Mouse (Mus musculus): ENCODE measurements around the gene Ccdc9b.

Ccdc9b gene

GRCm38 (mm10) chr2:118778418-118778817 lies 16.0 kb upstream of the Ccdc9b start:
- DNase-seq (ENCODE audit: low spot score in 2 of 2): no peak

GRCm38 (mm10) chr2:118776295-118776694 lies 13.8 kb upstream of the Ccdc9b start:
- DNase-seq (ENCODE audit: low spot score in 2 of 2): no peak

DNA sequence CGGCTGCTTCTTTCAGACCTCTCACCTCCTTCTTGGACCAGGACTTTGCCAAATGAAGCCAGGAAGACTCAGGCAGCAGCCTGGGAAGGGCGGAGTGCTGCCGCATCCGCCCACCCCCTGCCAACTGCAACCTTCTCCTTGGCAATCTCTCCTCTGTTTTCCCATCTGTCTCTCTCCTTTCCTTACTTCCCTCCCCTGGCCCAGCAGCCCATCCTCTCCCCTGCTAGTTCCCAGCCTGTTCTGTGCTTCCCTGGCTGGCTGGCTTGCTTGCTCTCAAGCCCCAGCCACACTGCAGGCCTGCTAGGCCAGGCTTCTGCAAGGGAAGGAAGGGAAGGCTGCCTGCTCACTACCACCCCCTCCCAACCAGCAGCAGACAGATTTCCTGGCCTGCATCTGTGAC lies 13.4 kb upstream of the Ccdc9b start:
- peak; percentile 59 to 82 for DNase-seq (ENCODE audit: low spot score in 2 of 2)

GRCm38 (mm10) chr2:118775396-118775795 lies 12.9 kb upstream of the Ccdc9b start:
- DNase-seq (ENCODE audit: low spot score in 2 of 2): peak in 1 of 2 experiments; percentile 49

GRCm38 (mm10) chr2:118774536-118774935 lies 12.1 kb upstream of the Ccdc9b start:
- DNase-seq (ENCODE audit: low spot score in 2 of 2): no peak

GRCm38 (mm10) chr2:118772158-118772874 lies 9.9 kb upstream of the Ccdc9b start, which contains the start of gene Phgr1:
Gene Phgr1, plus strand, starts transcription at chr2:118772769.
- no peak for DNase-seq (ENCODE audit: low spot score in 2 of 2)

- no peak for DNase-seq (ENCODE audit: low spot score in 2 of 2)
Observed at GRCm38 (mm10) chr2:118766041-118767033, 3.9 kb upstream of the Ccdc9b start.

GRCm38 (mm10) chr2:118764875-118765274 lies 2.4 kb upstream of the Ccdc9b start:
- no peak for DNase-seq (ENCODE audit: low spot score in 2 of 2)

DNA sequence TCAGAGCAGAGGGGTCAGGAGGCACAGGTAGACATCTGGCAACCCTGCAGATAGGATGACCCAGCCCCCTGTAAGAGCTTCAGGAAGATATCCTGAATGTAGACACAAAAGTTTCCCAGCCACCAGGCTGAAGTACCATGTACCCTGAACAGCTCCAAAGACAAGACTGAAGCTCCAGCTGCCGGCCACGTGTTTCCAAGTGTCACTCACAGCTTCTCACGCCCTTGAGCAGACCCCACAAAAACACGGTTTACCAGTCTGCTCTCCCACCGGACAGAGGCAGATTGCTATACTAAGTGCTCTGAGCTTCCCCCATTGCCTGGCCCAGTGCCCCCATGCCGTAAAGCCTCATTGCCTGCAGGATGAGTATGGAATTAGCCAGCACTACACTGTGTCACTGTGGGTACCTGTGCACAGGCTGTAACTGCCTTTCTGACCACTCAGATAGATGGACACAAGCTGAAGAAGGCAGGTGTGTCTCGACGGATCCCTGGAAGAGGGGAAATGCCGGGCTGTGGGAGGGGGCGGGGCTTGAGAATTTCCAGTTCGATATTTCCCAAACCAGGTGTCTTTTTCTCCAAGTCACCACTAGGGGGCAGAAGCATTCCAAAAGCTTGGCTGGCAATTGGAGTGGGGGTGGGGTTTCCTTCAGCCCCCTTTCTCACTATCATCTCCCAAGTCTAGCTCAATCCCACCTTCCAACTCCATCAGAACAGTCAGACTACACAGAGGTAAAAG lies 1.8 kb upstream of the Ccdc9b start:
- DNase-seq (ENCODE audit: low spot score in 2 of 2): peak in 1 of 2 experiments; percentile 64

- peak in 1 of 2 experiments; percentile 61 for DNase-seq (ENCODE audit: low spot score in 2 of 2)
Observed at GRCm38 (mm10) chr2:118763469-118763868, 1.0 kb upstream of the Ccdc9b start.

- DNase-seq (ENCODE audit: low spot score in 2 of 2): no peak
Observed at GRCm38 (mm10) chr2:118762784-118763148, 305 bp upstream of the Ccdc9b start.

- no peak for DNase-seq (ENCODE audit: low spot score in 2 of 2)
Observed at GRCm38 (mm10) chr2:118761358-118761757, 1.1 kb downstream of the Ccdc9b start.

- no peak for DNase-seq (ENCODE audit: low spot score in 2 of 2)
Observed at GRCm38 (mm10) chr2:118760311-118761025, 2.0 kb downstream of the Ccdc9b start.

GRCm38 (mm10) chr2:118759828-118760227 lies 2.6 kb downstream of the Ccdc9b start:
- DNase-seq (ENCODE audit: low spot score in 2 of 2): no peak

DNA sequence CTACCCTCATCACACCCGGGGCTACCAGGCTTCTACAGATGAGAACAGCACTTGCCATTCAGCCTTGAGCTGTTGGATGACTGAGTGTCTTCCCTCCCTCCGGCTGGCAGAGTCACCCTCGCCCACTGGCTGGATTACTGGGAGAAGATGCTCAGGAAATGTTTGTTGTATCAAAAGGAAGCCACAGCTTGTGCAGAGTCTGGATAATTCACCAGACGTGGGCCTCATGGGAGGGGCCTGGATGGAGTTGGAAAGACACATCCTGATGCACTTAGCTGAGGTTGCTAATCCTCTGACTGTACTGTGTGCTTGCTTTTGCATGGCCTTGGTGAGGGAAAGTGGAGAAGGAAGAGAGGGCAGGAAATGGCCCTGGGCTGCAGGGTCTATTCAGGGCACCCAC lies 6.4 kb downstream of the Ccdc9b start:
- DNase-seq (ENCODE audit: low spot score in 2 of 2): no peak

DNA sequence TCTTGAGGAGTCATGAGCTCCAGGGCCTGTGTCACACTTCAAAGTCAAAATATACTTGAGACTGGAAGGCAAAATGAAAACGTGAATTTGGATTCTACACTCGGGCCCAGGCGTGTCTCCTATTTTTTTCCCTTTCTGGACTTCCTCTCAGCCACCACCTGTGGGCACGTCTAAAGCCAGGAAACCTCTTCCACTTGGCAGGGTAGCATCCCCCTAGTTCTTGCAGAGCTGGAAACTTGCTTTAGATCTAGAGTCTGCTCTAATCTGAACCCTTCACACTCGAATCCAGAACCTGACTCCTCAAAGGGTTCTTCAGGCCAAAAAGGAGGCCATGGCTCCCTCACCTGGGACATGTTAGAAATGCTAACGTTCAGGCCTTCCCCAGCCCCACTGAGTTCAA lies 7.1 kb downstream of the Ccdc9b start:
- DNase-seq (ENCODE audit: low spot score in 2 of 2): no peak

DNA sequence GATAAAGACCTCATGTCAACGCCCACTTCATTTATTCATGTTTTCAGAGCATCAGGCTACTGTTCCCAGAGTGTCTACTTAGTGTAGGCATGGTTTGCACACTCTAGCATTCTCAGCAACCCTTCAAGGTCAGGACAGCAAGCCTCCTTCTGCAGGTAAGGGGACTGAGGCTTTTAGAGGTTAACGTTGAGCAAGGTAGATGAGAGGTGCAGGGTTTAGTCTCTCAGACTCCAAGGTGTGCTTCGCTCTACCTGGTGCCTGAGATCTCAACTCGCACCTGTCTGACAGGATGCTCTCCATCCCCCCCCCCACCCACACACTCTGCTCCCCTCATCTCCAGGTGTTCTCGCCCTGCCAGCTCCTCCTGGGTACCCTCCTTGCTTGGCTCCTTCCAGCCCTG lies 8.3 kb downstream of the Ccdc9b start:
- no peak for DNase-seq (ENCODE audit: low spot score in 2 of 2)

- DNase-seq (ENCODE audit: low spot score in 2 of 2): no peak
Observed at GRCm38 (mm10) chr2:118752792-118753108, 9.7 kb downstream of the Ccdc9b start.

GRCm38 (mm10) chr2:118751896-118752791 lies 10.3 kb downstream of the Ccdc9b start:
- no peak for DNase-seq (ENCODE audit: low spot score in 2 of 2)

DNA sequence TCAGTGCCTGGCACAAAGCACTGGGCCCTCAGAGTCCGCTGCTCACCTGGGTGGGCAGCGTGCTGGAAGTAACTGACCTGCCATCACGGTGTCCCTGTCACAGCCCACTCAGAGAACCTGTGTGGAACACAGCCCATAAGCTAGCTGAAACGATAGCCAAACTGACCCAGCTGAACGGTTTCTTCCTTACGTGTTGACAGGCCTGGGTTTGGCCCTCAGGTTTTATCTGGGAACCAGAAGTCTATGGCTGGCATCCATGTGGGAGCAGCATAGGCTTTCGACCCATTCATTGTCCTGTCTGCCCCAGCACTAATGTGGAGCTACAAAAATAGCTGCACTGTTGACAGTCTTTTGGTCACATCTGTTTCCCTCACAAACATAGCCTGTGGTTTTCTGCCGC lies 12.0 kb downstream of the Ccdc9b start:
- DNase-seq (ENCODE audit: low spot score in 2 of 2): no peak
